Mouse (Mus musculus): ENCODE measurements at regions not wholly inside any gene's neighbourhood (a gene's known extent, or its start where the extent isn't known, plus 50 kb on each side); places are given as distances from the start of the nearest gene placed in this dataset.
A peak's percentile ranks its signal among the peaks of the same experiment; 100 is the strongest.
"Not testable (repeated sequence)": the region's sequence is repeated elsewhere in the genome, so short reads cannot be mapped to it uniquely, and the experiment has no call there.

DNA sequence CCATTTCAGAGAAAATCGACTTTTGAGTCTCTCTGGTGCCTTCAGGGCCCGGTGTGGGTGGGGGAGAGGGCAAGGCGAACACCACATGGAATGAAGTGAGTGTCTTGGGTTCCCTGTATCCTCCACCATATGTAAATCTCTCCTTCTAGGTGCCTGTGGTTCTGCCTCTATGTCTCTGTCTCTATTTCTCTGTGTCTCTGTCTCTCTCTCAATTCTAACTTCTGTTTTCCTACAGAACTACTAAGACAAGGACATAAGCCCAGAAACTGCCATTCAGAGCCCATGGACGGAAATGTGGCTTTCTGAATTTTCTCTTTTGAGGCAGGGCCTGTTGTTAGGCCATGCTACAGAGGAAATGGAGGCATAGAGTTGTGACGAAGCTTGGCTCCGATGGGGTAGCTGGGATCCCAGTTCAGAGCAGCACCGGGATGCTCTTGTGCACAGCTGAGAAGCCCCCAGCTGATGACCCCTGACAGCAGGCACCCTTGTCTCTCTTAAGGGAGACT, 301.3 kb downstream of the Vrk1 start:
- H3K4me1 ChIP-seq, result peaks cover 15% of the 10 kb centered on the region
- peak overlapping the region; percentile 36; the same call in 1 of the 2 replicates for H3K9ac ChIP-seq (replicated peaks)
- no peaks in the 10 kb centered on the region for H3K9me3 ChIP-seq (replicated peaks)
- WGBS, result 44% methylated on average over 7 of the region's 7 CpGs
- H3K27ac ChIP-seq (replicated peaks), result no peak overlapping the region
- peaks cover 34% of the 10 kb centered on the region for H3K27me3 ChIP-seq (replicated peaks)
- H3K36me3 ChIP-seq, result no peaks in the 10 kb centered on the region
- H3K4me3 ChIP-seq (replicated peaks), result peak overlapping the region; percentile 42
- peak overlapping the region; percentile 79 for H3K4me2 ChIP-seq
- no peak for ATAC-seq (ENCODE audit: low FRiP score)

DNA sequence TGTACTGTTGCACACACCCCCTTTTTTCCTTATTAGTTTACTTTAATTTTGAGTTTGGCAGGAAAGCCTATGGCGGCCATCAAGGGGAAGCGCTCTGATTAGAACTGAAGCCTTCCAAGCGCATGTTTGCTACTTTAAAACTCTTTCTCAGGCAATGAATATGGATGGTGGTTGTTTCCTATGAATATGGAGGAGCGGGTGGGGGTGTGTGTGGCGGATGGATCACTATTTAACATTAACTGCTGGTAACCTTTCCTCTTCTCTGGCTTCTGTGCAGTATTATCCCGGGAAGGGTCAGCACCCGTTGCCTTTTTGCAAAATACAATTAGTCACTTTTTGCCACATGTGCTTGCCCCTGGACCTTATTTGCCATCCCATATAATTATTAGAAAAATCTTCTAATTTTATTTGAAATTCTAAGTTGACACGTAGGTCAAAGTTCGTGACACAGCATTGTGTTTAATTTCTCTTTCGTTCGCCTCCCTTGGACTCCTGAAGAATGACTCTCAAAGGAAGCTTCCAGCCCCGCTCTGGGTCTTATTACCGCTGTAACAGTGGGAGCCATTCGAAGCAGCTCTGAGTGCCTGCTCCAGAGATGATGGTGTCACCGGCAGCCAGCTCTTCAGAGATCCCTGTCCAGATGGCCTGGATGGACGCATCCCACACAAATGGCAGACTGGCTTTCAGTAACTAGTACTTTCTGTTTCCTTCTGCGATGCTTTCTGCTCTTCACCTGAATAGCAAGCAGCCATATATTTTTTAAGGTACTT, 302.0 kb downstream of the Vrk1 start:
- H3K27me3 ChIP-seq (replicated peaks), result peaks cover 34% of the 10 kb centered on the region
- ATAC-seq (ENCODE audit: low FRiP score), result no peak
- H3K9me3 ChIP-seq (replicated peaks), result no peaks in the 10 kb centered on the region
- H3K9ac ChIP-seq (replicated peaks), result no peak overlapping the region
- H3K4me2 ChIP-seq, result no peak overlapping the region
- H3K27ac ChIP-seq (replicated peaks), result no peak overlapping the region
- WGBS, result 49% methylated on average over 17 of the region's 17 CpGs
- H3K4me3 ChIP-seq (replicated peaks), result no peak overlapping the region
- peaks cover 15% of the 10 kb centered on the region for H3K4me1 ChIP-seq
- H3K36me3 ChIP-seq, result no peaks in the 10 kb centered on the region

DNA sequence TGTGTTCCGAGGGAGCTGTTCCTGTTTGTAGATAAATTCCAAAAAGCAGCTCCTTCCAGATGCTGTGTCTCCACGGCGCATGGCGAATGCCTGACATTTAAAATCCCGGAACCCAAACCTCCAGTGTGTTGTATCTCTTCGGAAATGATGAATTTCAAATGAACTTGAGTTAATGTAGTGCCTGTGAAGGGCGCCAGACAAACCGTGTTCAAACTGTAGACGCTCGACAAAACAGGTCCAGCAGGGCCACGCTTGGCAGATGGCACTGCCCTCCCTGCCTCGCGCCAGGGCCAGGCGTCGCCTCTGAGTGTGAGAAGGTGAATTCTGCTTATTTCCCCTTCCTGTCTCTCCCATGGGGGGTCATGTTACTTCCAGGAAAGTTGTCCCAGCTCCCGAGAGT, 307.7 kb downstream of the Vrk1 start:
- Histone ChIP-seq H3K9ac (replicated peaks) (no peak overlapping the region), H3K36me3 (no peaks in the 10 kb centered on the region), H3K4me1 (no peaks in the 10 kb centered on the region), H3K27me3 (replicated peaks) (peaks cover 3% of the 10 kb centered on the region), H3K4me2 (no peak overlapping the region), H3K27ac (replicated peaks) (no peak overlapping the region), H3K4me3 (replicated peaks) (no peak overlapping the region), H3K9me3 (replicated peaks) (no peaks in the 10 kb centered on the region)
- WGBS, result 72% methylated on average over 16 of the region's 16 CpGs
- ATAC-seq (ENCODE audit: low FRiP score), result no peak

DNA sequence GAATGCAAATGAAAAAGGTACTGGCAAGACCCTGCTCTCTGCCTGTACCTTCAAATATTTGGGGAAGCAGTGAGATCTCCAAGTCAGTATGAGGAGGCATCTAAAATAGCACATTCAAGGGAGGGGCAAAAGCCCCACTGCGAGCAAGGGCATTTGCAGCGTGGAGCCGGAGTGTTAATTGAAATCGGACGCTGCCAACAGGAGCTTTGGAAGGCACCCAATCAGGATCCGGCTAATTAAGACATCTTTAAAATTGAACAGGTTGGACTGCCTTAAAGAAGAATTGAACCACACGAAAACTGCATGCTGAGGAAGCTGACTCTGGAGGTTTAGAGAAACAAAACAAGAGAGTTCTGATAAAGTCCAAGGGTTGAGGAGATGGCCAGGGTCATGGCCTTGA, 311.5 kb downstream of the Vrk1 start:
- H3K36me3 ChIP-seq, result no peaks in the 10 kb centered on the region
- H3K9me3 ChIP-seq (replicated peaks), result no peaks in the 10 kb centered on the region
- H3K27ac ChIP-seq (replicated peaks), result no peak overlapping the region
- H3K4me1 ChIP-seq, result no peaks in the 10 kb centered on the region
- H3K9ac ChIP-seq (replicated peaks), result no peak overlapping the region
- ATAC-seq (ENCODE audit: low FRiP score), result no peak
- H3K4me3 ChIP-seq (replicated peaks), result no peak overlapping the region
- H3K4me2 ChIP-seq, result no peak overlapping the region
- H3K27me3 ChIP-seq (replicated peaks), result peaks cover 18% of the 10 kb centered on the region
- WGBS, result 66% methylated on average over 7 of the region's 7 CpGs

DNA sequence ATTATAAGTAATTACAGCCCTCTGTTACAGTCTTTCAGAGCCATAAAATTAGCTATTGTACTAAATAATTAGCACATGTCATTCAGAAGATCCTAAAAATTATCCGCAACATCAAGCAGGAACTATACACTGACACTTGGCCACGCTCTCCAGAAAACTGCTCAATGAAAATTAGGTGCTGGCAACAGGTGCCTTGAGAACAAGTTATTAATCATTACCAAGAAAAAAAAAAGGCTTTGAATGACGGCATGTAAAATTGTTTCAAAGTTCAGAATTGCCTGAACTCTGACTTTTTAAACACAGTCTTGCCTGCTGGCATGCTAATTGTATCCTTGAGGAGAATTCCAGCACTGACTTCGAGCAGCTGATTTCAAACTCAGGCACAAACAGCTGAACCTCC, 316.6 kb downstream of the Vrk1 start:
- no peaks in the 10 kb centered on the region for H3K9me3 ChIP-seq (replicated peaks)
- no peak overlapping the region for H3K4me3 ChIP-seq (replicated peaks)
- no peak overlapping the region for H3K27ac ChIP-seq (replicated peaks)
- H3K4me2 ChIP-seq, result no peak overlapping the region
- WGBS, result 29% methylated on average over 4 of the region's 4 CpGs
- H3K9ac ChIP-seq (replicated peaks), result no peak overlapping the region
- H3K36me3 ChIP-seq, result no peaks in the 10 kb centered on the region
- H3K27me3 ChIP-seq (replicated peaks), result peaks cover 24% of the 10 kb centered on the region
- no peak for ATAC-seq (ENCODE audit: low FRiP score)
- no peaks in the 10 kb centered on the region for H3K4me1 ChIP-seq

DNA sequence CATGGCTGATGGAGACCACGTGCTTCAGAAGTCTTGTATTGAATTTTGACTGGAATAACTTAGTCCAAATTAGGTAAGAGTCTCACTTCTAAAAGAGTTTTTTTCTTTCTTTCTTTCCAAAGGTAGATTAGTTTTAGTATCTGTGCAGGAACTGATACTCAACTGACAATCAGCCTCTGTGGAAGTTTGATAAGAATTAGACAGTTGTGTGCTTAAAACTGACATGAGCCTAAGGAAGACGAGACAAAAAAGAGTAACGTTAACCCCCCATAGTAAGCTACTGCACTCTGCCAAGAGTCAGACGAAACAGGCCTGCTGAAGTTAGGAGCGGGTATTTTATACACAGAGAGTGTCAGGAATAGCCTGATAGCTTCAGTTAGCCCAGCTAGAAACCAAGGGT, 317.3 kb downstream of the Vrk1 start:
- WGBS, result 82% methylated on average over 5 of the region's 5 CpGs
- ATAC-seq (ENCODE audit: low FRiP score), result no peak
- Histone ChIP-seq H3K9me3 (replicated peaks) (no peaks in the 10 kb centered on the region), H3K4me1 (no peaks in the 10 kb centered on the region), H3K27ac (replicated peaks) (no peak overlapping the region), H3K9ac (replicated peaks) (no peak overlapping the region), H3K4me3 (replicated peaks) (no peak overlapping the region), H3K36me3 (no peaks in the 10 kb centered on the region), H3K4me2 (no peak overlapping the region), H3K27me3 (replicated peaks) (peaks cover 24% of the 10 kb centered on the region)

DNA sequence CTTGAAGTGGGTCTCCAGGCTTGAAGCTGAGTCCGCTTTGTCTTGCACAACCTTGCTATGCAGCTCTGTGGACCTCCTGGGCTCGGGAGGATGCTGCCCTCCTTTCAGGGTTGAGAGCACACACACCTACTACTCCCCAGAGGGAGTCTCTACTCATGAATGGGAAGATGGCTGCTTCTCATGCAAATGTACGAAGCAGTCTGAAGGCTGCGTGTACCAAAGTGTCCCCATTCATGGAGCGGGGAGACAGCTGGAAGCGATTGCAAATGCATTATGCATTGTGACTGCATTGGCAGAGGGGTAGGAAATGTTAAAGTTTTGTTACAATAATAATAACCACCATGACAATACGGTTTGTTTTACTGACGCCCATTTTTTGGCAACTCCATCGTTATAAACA, 347.8 kb downstream of the Vrk1 start:
- no peaks in the 10 kb centered on the region for H3K27me3 ChIP-seq (replicated peaks)
- H3K9me3 ChIP-seq (replicated peaks), result no peaks in the 10 kb centered on the region
- 54% methylated on average over 9 of the region's 9 CpGs for WGBS
- no peaks in the 10 kb centered on the region for H3K36me3 ChIP-seq
- no peak overlapping the region for H3K27ac ChIP-seq (replicated peaks)
- no peak overlapping the region for H3K9ac ChIP-seq (replicated peaks)
- no peak overlapping the region for H3K4me2 ChIP-seq
- no peak for ATAC-seq (ENCODE audit: low FRiP score)
- H3K4me1 ChIP-seq, result no peaks in the 10 kb centered on the region
- no peak overlapping the region for H3K4me3 ChIP-seq (replicated peaks)

DNA sequence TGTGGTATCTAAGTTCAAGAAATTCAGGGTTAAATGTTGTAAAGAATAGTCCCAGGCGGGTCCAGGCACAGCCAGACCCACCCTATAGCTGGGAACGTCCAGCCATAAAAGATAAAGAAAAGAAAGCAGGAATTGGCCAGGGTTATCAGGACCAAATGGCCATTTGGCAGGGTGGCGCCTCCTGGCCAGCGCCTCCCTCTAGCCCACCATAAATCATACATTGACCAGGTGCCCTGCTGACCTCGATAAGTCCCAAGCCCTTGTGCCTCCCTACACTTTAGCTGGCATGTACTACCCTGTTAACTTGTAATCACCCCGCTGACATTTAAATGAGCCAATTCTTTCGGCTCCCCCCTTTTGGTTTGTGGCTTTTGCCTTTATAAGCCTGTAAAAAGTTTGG, 351.6 kb downstream of the Vrk1 start:
- not testable (repeated sequence) for H3K4me2 ChIP-seq; H3K27me3 ChIP-seq (replicated peaks); H3K27ac ChIP-seq (replicated peaks); H3K4me3 ChIP-seq (replicated peaks); ATAC-seq (ENCODE audit: low FRiP score); H3K4me1 ChIP-seq; H3K9me3 ChIP-seq (replicated peaks); H3K36me3 ChIP-seq; H3K9ac ChIP-seq (replicated peaks)
- 41% methylated on average over 7 of the region's 7 CpGs for WGBS

DNA sequence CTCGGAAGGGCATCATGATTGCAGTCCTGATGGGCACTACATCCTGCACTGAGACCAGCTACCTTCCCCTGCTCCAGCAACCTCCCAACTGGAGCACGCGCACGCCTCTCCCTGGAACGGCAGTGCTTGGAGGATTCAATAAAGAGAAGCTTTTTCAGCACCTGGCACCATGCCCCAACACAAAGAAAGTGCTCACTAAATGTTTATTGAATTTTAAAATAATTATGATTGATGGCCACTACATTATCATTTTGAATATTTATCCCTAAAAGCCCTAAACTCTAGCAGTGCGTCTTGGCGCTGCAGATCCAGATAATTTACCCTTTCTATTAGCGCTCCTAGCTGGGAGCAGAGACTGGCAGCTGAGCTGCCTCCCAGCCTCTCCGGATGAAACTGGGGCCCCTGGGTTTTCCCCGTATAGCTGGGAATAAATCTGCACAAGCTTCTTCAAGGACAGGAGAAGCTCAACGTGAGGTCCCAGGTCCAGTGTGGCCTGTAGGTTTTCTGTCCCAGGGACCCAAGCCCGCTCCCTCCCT, 364.9 kb downstream of the Vrk1 start:
- no peak for ATAC-seq (ENCODE audit: low FRiP score)
- peaks cover 40% of the 10 kb centered on the region for H3K4me1 ChIP-seq
- no peak overlapping the region for H3K4me3 ChIP-seq (replicated peaks)
- H3K4me2 ChIP-seq, result no peak overlapping the region
- no peaks in the 10 kb centered on the region for H3K9me3 ChIP-seq (replicated peaks)
- WGBS, result 34% methylated on average over 12 of the region's 12 CpGs
- no peak overlapping the region for H3K9ac ChIP-seq (replicated peaks)
- H3K27ac ChIP-seq (replicated peaks), result no peak overlapping the region
- no peaks in the 10 kb centered on the region for H3K36me3 ChIP-seq
- no peaks in the 10 kb centered on the region for H3K27me3 ChIP-seq (replicated peaks)

DNA sequence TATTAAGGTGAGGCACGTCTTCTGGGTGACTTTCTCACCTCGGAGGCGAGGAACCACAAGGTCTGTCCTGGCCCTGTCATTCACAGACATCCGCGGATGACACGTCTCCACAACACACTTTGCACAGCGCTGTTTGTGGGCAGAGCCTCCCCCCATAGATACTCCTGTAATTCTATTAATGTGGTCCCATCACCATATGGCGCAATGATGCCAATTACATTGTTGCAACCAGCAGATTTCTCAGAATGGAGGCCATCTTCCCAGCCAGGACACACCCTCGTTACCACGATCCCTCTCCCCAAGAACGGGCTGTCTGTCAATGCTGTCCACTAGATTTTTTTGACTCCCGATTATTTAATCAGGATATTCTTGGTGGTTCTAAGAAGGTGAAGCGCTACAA, 365.9 kb downstream of the Vrk1 start:
- H3K9ac ChIP-seq (replicated peaks), result no peak overlapping the region
- H3K36me3 ChIP-seq, result no peaks in the 10 kb centered on the region
- no peak overlapping the region for H3K4me3 ChIP-seq (replicated peaks)
- no peaks in the 10 kb centered on the region for H3K27me3 ChIP-seq (replicated peaks)
- no peak overlapping the region for H3K4me2 ChIP-seq
- H3K27ac ChIP-seq (replicated peaks), result no peak overlapping the region
- ATAC-seq (ENCODE audit: low FRiP score), result no peak
- WGBS, result 65% methylated on average over 13 of the region's 13 CpGs
- no peaks in the 10 kb centered on the region for H3K9me3 ChIP-seq (replicated peaks)
- H3K4me1 ChIP-seq, result peaks cover 45% of the 10 kb centered on the region

DNA sequence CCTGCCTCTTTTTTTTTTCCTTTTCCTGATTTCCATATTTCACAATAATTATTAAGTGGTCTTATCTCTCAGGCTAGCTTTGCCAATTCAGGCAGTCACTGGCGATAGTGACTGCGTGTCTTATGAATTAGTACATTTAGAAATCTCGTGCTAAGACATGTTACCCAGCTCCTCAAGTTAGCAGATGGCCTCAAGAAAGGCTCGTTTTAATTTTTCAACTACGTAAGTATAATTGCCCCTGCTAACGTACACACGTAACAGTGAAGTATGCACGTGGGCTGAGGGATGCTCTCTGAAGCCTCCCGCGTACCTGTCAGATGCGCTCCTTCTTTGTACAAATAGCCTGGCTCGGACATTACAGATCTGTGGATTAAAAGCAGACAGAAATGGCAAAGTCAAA, 366.8 kb downstream of the Vrk1 start:
- 53% methylated on average over 12 of the region's 12 CpGs for WGBS
- Histone ChIP-seq H3K4me3 (replicated peaks) (no peak overlapping the region), H3K9me3 (replicated peaks) (no peaks in the 10 kb centered on the region), H3K9ac (replicated peaks) (no peak overlapping the region), H3K4me1 (peaks cover 51% of the 10 kb centered on the region), H3K4me2 (no peak overlapping the region), H3K27me3 (replicated peaks) (no peaks in the 10 kb centered on the region), H3K36me3 (no peaks in the 10 kb centered on the region), H3K27ac (replicated peaks) (no peak overlapping the region)
- no peak for ATAC-seq (ENCODE audit: low FRiP score)

DNA sequence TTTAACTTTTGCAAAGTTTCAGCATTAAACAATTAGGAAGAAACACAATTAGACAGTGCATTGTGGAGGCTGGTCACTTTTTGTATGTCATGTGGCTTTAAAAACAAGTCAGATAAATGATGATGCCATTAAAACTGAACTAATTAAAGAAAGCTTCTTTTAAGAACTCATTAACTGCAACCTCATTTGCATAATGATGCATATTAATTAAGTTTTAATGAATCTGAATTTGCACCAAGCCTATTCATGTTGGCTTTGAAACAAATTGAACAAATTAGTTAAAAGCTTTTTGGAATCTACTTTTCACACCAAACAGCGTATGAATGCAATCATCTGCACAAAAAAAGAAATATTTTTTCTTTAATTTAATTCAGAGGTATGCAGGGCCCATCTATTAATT, 367.3 kb downstream of the Vrk1 start:
- H3K27me3 ChIP-seq (replicated peaks), result no peaks in the 10 kb centered on the region
- ATAC-seq (ENCODE audit: low FRiP score), result no peak

More for the DNA sequence above, 367.3 kb downstream of the Vrk1 start:
- Histone ChIP-seq H3K4me3 (replicated peaks) (no peak overlapping the region), H3K9ac (replicated peaks) (no peak overlapping the region), H3K4me2 (no peak overlapping the region), H3K4me1 (peaks cover 55% of the 10 kb centered on the region), H3K27ac (replicated peaks) (no peak overlapping the region), H3K36me3 (no peaks in the 10 kb centered on the region), H3K9me3 (replicated peaks) (no peaks in the 10 kb centered on the region)
- 50% methylated on average over 1 of the region's 1 CpGs for WGBS

Measured in neural tube, embryonic 15.5 days (tissue).